Mouse (Mus musculus) yolk sac, embryonic 10.5 days (tissue): ENCODE measurements at regions not wholly inside any gene's neighbourhood (a gene's known extent, or its start where the extent isn't known, plus 50 kb on each side); places are given as distances from the start of the nearest gene placed in this dataset.

Experiments used
- DNase-seq: peaks from one replicate; pipeline ENCODE4 v3.0.0-alpha.2; 2017; ENCODE audit warnings: low spot score

DNA sequence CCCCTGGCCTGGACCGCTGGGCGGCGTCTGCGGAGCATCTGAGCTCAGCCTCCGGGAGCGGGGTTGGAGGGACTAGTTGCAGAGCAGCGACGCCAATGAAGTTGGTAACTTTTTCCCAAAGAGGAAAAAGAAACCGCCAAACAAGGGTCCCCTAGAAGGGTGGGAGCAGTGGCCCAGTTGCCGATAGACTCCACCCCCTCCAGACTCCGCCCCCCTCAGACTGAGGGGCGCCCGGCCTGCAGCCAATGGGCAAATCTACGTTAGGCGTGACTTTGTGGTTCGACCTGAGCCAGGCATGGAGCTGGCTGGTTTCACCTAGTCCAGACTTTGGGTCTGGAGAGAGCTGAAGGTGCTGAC, 76.8 kb upstream of the Hmga2 start:
- DNase-seq, result peak; percentile 64

DNA sequence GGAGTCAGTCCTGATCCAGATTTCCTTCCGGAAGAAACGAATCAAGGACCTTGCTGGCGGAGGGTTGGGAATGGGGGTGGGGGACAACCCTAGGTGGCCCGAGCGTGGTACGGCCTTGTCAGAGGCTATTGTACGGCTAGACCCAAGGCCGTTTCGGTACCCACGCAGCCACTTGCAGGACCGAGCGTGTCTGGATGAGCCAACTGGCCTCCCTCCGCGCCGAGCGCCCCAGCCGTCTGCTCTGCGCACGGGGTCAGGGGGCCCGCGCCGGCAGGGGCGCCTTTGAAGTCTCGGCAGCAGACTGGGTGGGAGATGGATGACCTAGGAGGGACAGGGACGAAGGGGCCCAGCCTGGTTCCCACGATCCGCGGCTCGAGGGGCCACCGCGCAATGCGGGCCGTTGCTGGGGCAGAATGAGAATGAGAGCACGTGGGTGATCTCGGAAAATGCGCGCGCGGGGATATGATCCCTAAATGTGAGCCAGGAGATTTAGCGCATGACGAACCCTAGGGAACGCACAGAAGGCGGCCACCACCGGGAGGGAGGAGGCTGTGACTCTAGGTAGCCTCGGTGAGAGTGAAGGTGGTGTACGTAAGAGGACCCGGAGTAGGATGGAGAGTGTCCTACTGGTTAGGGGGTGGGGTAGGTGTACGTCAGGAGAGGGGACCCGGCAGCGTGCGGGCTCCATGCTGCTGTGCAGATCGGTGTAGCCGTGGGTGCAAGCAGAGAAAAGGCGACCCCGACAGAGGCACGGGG, 76.2 kb upstream of the Hmga2 start:
- DNase-seq, result peak; percentile 50

DNA sequence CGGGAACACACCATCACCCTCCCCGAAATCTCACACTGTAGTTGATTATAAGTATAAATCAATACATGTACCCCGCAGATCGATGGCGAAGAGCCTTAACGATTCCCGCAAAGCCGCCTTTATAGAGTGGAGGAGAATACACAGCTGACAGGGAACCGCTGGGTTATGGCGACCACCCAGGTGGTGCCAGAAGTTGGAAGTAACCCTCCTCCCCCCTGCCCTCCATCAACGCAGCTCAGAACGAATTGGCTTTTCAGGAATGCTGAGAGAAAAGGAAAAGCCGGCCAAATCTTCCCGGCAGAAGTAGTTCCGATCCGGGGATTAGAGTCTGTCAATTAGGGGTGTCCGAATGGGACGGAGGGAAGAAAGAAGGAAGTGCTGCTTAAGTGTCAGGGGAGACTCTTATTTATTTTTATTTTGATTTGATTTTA, 75.6 kb upstream of the Hmga2 start:
- DNase-seq, result peak; percentile 44

DNA sequence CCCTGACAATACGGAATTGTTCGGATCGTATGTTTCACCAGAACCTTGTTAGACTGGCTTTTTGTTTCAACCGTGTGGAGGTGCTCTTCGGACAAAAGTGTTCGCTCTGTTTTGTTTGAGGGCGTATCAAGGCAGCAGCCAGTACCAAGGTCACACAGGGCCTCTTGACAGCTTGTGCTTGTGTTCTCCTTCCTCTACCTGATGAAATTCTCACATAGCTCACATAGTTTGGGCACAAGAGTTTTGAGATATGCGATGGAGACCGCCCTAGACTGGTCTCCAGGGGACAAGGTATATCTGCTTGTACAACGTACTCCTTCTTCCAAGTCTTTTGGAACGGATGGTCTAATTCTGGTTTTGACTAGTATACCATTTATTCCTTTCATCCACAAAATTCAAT, 70.9 kb upstream of the Hmga2 start:
- no peak for DNase-seq

DNA sequence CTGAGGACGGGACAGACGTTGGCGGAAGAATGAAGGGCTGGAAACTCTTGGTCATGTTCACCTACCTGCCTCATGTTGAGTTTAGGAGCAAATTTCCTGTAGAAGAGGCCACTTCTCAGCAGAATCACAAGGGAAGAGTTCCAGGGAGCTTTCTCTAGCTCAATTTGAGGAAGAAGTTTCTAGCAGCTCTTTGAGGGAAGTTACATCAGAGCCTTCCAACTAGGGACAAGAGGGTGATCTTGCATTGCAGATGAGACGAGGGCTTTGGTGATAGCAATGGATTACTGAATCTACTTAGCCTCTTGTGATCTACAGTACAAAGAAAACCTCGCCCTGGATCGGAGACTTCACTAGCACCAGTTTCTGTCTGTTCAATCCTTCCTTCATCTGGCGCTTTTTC, 65.3 kb upstream of the Hmga2 start:
- DNase-seq, result no peak

DNA sequence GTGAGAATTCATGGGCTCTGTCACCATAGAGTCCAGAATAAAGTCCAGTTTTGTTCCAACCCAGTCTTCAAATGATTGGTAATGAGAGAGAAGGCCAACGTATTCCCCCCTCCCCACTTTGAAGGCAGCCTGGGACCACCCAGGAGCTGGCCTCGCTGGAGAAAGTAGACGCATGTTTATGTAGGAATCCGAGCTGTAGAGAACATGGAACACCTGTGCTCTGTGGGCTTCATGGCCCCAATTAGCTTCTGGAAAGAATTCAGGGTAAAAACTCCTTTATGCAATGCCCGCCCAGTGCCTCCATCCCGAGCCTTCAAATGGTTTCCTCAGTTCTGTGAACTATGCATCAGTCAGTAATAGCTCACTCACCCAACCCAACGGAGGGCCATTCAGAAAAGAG, 62.3 kb upstream of the Hmga2 start:
- no peak for DNase-seq

DNA sequence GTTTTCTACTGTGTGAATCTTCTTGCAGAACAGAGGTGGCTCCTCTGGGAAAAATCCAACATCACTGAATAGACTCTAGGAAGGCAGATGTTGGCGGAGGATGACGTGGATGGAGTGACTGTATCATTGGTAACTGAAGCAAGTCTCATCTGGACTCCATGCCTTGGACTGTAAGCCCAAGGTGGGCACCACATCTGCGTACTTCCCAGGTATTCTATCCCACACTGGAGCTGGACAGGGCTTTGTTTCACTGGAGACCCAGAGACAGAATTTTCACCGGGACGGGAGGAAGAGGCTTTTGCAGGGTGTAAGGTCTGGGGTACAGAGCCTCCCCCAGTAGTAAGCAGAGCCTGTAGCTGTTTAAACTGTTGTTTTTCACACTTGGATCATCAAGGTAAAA, 52.1 kb upstream of the Hmga2 start:
- no peak for DNase-seq

DNA sequence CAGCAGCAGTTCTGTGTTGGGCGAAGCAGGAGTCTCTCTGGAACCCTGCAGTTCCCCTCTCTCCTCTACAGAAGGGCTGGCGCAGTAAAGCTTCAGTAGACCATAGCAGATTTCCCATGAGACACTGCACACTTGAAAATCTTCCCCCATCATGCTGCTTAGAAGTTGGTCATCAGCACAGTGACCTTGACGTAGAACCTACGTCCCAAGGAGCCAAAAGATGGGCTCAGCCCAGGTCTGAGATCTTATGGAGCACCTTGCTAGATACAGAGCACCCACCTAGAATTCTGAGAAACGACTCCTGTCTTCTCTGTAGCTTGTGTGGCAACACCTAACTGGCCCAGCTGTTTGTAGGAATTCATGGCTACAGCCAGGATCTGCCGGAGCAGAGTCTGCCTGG, 51.7 kb upstream of the Hmga2 start:
- DNase-seq, result no peak

DNA sequence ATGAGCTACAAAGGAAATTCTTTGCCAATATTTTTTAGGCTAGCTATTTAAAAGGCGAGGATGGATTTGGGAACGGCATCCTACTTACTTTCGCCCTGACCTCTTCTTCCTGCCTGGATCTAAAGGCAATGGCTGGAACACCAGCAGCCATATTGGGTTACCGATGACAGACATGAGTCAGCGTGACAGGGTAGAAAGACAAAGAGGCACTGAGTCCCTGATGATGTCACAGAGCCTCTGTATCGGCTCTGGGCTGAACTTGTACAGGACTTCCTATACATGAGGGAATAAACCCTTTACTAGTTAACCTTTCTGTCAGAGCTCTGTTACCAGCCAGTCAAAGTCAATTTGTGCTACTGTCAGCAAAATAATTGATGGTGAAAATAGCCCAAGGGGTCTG, 50.7 kb upstream of the Hmga2 start:
- no peak for DNase-seq
